Mouse (Mus musculus) cerebellum, adult 11 months (tissue): ENCODE data around the gene Olfr1100.

Source experiments
- DNase-seq: peaks from one replicate; pipeline ENCODE4 v3.0.0; 2022

Gene Olfr1100

DNA sequence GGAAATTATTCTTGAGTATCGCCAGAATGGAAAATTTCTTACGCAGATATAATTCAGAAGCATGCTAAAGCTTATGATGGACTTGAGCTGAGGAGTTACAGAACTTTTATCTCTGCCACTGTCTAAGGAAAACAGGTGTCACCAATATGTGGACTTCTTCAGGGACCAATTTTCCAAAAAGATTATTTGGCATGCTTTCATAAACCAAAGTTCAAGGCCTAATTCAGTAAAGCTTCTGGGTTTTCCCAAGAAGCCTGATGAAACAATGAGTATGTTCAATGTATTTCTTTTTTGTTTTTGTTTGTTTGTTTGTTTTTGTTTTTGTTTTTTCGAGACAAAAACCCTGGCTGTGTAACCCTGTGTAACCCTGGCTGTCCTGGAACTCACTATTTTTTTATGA lies at the start of gene Olfr1100:
Gene Olfr1100 (minus strand): TSS at position 101 of the 400 bp plus-strand sequence.
- DNase-seq: no peak

- no peak for DNase-seq
These were observed 47.2 kb upstream of the Olfr1100 start, which contains the start of gene Olfr1104 for GRCm38 (mm10) chr2:87026980-87027379. Gene Olfr1104 (minus strand): TSS chr2:87027080.

DNA sequence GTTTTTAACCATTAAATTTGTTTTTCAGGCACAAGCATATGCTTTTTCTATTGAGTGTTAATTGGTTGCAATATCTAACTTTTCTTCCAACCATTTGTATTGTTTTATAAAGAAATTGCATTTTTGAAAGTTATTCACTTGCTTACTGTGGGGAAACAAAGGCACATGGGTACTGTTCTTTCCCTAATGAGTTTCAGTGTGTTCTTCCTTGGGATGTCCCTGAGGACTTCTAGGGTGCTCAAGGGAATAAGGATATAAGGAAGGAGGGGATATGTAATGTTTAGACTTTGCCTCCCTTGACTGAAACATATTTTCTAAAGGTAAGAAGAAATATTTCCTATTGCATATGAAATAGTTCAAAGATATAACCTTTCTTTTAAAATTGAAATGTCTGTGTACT lies 18.3 kb upstream of the Olfr1100 start, which contains the start of gene Olfr1102:
Gene Olfr1102 (plus strand): TSS at position 301 of the 400 bp plus-strand sequence.
- no peak for DNase-seq

DNA sequence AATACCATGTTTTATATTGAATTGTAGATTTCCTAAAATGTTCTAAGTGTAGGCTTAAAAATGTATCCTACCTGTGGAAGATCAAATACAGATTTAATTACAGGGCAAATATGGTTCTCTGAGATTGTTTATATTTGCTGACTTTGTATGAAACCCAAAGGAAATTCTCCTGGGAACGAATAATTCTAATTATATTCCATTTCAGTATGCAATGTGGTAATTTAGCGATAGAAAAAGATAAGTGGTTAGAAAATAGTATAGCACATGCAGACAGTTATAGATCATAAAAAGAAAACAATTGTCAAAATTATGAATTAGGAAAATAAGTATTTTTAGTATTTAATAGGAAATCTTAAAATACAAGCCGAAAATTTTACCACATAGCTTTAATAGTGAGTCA lies 11.4 kb upstream of the Olfr1100 start, which contains the start of gene Olfr1101:
Gene Olfr1101 (minus strand): TSS at position 101 of the 400 bp plus-strand sequence.
- DNase-seq: no peak

GRCm38 (mm10) chr2:86960593-86960992 lies 19.2 kb downstream of the Olfr1100 start, which contains the start of gene Olfr1099:
Gene Olfr1099 (minus strand): TSS chr2:86960693.
- DNase-seq: no peak

DNA sequence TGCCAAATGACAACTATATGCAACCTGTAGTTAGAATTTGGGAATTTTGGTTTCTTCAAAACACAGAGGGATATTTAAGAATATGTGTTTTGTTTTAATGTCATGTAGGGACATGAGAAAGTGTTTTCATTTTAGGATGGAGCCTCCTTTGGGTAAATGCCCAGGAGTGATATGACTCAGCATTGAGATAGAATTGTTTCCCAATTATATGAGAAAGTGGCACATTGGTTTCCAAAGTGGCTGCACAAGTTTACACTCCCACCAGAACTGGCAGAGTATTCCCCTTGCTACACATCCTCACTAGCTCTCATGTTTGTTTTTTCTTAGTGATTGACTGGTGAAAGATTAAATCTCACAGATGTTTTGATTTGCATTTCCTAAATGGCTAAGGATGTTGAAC lies 53.2 kb downstream of the Olfr1100 start:
- DNase-seq: no peak
